Mouse (Mus musculus) gastrocnemius, postnatal 36 days (tissue): Measurements from ENCODE around the gene Rbm25. TPM values are rescaled to one million over a fixed set of nuclear protein-coding genes. Genes with fewer than 3 reads are reported as not detected.

Source experiments
- DNase-seq, 2 experiments: peaks; one replicate each; pipeline ENCODE4 v3.0.0; 2022
- intact Hi-C: fragments of 180-260 bp; cut with DNase I; formaldehyde crosslinking; loops from one replicate; pipeline ENCODE4 v1.15.1; 2025
- total RNA-seq, 2 experiments: library from RNA; stranded (reverse); gene quantifications; 2 replicates each; pipeline ENCODE4 v1.2.3; 2021

Rbm25 gene
- total RNA-seq, 2 experiments from 2014 or later: 41.0 to 45.0 TPM

DNA sequence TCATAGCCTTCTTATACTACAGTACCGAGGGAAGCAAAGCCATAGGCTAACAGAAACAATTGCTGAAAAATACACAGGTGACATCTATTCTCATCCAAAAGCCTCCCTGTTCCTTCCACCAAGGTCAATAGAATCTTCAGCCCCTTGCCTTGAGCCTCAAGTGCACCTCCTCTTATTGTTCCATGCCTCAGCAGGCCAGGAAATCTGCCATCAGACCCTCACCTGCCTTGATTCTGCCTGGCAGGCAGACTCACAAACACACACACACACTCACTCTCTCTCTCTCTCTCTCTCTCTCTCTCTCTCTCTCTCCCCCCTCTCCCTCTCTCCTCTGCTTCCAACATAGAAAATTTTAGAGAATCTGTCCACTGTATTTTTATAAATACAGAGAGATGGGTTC, 88.4 kb downstream of the Rbm25 start:
- intact Hi-C loops: loop anchor here (10.0 kb wide), 1 partner anchor 315 kb away; the partner anchor contains the start of genes Acot4 and Gm49366
- DNase-seq: no peak

DNA sequence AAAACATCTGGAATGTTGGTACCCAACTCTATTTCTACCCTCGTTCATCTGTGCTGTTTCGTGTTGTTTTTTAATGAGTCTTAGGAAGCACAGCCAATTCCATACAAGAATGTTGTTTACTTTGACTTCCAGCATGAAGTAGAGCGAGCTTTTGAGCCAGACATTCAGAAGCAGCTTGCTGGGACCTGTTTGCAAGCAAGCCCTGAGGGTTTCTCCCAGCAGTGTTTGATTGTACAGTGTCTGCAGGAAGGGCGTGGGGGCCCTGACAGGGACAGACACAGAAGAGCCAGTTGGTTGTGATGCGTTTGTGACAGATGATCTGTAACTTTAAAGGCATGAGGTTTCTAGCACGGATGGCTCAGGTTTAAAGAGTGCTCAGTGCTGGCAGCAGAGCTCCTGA, 90.2 kb downstream of the Rbm25 start:
- peak in 1 of 2 experiments; percentile 13 for DNase-seq
- intact Hi-C loops: no loop called here

DNA sequence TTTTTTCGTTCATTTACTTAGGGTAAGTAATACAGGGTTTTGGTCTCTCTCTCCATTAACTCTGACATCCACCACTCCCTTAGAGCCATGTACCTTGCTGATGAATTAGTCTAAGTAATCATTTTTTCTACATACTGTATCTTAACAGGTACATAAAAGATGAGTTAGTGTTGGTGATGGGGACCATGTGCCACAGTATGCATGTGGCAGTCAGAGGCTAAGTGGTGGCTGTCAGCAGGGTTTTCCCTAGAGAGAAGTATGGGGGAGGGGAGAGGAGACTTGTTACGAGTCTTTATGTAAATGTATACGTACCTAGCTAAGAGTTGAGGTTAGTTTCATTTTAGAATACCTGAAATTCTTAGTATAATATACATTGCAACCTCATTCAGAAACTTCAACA, 92.0 kb downstream of the Rbm25 start:
- intact Hi-C loops: no loop called here
- DNase-seq: no peak

DNA sequence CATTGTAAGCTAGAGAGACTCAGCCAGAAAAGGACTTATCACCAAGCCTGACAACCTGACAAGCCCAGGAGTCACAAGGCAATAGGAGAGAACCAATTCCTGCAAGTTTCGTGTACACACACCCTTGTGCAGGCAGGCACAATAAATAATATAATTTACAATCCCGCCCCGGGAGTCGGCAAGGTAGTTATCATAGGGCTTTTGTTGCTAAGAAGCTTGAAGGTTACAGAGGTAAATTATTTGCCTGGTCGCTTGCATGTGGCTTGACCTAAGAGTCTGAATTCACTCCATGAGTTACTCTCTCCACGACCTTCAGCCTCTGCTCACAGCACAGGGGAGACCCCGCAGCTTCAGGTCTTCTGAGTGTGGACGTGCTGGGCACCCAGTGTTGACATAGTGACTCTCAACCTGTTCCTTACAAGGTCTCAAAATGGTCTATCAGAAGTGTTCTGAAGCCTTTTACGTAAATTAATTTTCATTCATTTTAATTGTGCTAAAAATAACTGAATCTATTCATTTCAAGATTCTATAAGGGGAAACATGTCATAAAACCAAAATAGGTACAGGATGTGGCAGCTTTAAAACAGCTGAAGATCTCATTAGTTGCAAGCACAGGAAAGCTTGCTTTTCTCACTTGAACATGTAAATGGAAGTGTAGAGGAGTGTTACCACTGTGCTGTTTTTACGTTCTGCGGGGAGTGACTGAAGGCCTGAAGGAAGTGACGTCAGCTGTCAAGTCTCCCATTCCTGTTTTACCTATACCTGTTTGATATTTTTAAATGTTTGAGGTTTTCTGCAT, 95.7 kb downstream of the Rbm25 start:
- intact Hi-C loops: no loop called here
- no peak for DNase-seq

DNA sequence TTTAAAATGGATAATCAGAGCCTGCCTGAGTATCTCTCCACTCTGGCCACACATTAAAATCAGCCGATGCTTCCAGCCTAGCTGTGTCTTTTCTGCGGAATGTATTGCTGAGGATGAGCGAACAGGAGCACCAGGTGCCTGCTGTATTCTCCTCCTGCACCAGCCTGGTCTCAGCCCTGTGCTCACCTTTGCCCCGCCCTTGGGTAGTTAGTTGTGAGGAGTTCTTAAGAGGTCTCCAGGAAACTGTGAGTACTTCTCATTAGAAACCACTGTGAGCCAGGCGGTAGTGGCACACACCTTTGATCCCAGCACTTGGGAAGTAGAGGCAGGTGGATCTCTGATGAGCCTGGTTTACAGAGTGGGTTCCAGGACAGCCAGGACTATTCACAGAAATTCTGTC, 101.2 kb downstream of the Rbm25 start:
- DNase-seq: no peak
- intact Hi-C loops: no loop called here

Other genes starting within 250 kb of the Rbm25 start
- gene Dpf3, start 143.5 kb upstream of the Rbm25 start, total RNA-seq: 10 to 100 TPM; 15.9 to 20.0 TPM
- gene Dcaf4, start 110.8 kb upstream of the Rbm25 start, total RNA-seq: 10 to 100 TPM; 20.3 to 20.7 TPM
- 10 to 100 TPM; 17.0 to 17.7 TPM for gene Zfyve1, start 34.0 kb upstream of the Rbm25 start, total RNA-seq
- 10 to 100 TPM; 21.5 to 25.4 TPM for gene Psen1, start 56.9 kb downstream of the Rbm25 start, total RNA-seq
- 1 to 10 TPM; 1.4 to 1.9 TPM for gene Papln, start 132.4 kb downstream of the Rbm25 start, total RNA-seq